Mouse (Mus musculus): ENCODE data around the gene Myadml2.

GRCm38 (mm10) chr11:120641869-120642268 is 6.1 kb downstream of the Myadml2 start:
- TF ChIP-seq POLR2A (IDR thresholded peaks at IDR 0.05; ENCODE audit: low read depth, low read length) (no peak), CTCF (IDR thresholded peaks at IDR 0.05; ENCODE audit: extremely low read depth, insufficient read length, insufficient replicate concordance, low read depth, low read length) (no peak)
